Mouse (Mus musculus) c-Kit-positive CD71-negative TER-119-negative erythroid progenitor cells, embryonic 14.5 days (primary cell): ENCODE measurements around the gene P2ry13.

ENCODE experiments used
- DNase-seq: peaks from one replicate; pipeline ENCODE4 v3.0.0-alpha.2; 2013; ENCODE audit warnings: low read depth

P2ry13 gene

GRCm38 (mm10) chr3:59197329-59197948, 13.2 kb downstream of the P2ry13 start:
- no peak for DNase-seq

- no peak for DNase-seq
These were observed 15.7 kb downstream of the P2ry13 start, which contains the start of gene Gpr87 for GRCm38 (mm10) chr3:59194938-59195337. TSS of gene Gpr87 (minus strand) at chr3:59195104.

GRCm38 (mm10) chr3:59194099-59194498, 16.6 kb downstream of the P2ry13 start:
- DNase-seq: no peak

- no peak for DNase-seq
These were observed 19.0 kb downstream of the P2ry13 start for GRCm38 (mm10) chr3:59191674-59192073.

- no peak for DNase-seq
These were observed 23.3 kb downstream of the P2ry13 start for GRCm38 (mm10) chr3:59187336-59187735.

- DNase-seq: no peak
These were observed 25.0 kb downstream of the P2ry13 start for GRCm38 (mm10) chr3:59185662-59186061.

GRCm38 (mm10) chr3:59182129-59182528, 28.6 kb downstream of the P2ry13 start:
- DNase-seq: no peak

GRCm38 (mm10) chr3:59181134-59181533, 29.5 kb downstream of the P2ry13 start:
- no peak for DNase-seq

- DNase-seq: no peak
These were observed 33.8 kb downstream of the P2ry13 start for GRCm38 (mm10) chr3:59176871-59177270.

GRCm38 (mm10) chr3:59175234-59175633, 35.4 kb downstream of the P2ry13 start:
- DNase-seq: no peak

- DNase-seq: no peak
These were observed 36.1 kb downstream of the P2ry13 start for GRCm38 (mm10) chr3:59174426-59175154.

- no peak for DNase-seq
These were observed 40.6 kb downstream of the P2ry13 start for GRCm38 (mm10) chr3:59169921-59170627.

- no peak for DNase-seq
These were observed 41.5 kb downstream of the P2ry13 start for GRCm38 (mm10) chr3:59169215-59169614.

GRCm38 (mm10) chr3:59168476-59168875, 42.2 kb downstream of the P2ry13 start:
- DNase-seq: no peak

GRCm38 (mm10) chr3:59167417-59168054, 43.1 kb downstream of the P2ry13 start:
- DNase-seq: no peak

GRCm38 (mm10) chr3:59160465-59160864, 50.2 kb downstream of the P2ry13 start:
- DNase-seq: no peak
